Mouse (Mus musculus) cerebellum, adult 2 months (tissue): ENCODE results near the gene 2900026A02Rik.

Experiments
- CTCF ChIP-seq: fragments of 200-500 bp; IDR thresholded peaks from 2 replicates; pipeline ENCODE4 v1.5.1; 2011; ENCODE audit warnings: low read depth, mild to moderate bottlenecking, control low read depth, low read length, moderate library complexity, borderline replicate concordance; ENCODE audit not compliant: insufficient read depth
- POLR2A ChIP-seq: fragments of 200-500 bp; IDR thresholded peaks from 2 replicates; pipeline ENCODE4 v1.6.1; 2011; ENCODE audit warnings: low read length, control low read depth, borderline replicate concordance; ENCODE audit not compliant: insufficient read depth

DNA sequence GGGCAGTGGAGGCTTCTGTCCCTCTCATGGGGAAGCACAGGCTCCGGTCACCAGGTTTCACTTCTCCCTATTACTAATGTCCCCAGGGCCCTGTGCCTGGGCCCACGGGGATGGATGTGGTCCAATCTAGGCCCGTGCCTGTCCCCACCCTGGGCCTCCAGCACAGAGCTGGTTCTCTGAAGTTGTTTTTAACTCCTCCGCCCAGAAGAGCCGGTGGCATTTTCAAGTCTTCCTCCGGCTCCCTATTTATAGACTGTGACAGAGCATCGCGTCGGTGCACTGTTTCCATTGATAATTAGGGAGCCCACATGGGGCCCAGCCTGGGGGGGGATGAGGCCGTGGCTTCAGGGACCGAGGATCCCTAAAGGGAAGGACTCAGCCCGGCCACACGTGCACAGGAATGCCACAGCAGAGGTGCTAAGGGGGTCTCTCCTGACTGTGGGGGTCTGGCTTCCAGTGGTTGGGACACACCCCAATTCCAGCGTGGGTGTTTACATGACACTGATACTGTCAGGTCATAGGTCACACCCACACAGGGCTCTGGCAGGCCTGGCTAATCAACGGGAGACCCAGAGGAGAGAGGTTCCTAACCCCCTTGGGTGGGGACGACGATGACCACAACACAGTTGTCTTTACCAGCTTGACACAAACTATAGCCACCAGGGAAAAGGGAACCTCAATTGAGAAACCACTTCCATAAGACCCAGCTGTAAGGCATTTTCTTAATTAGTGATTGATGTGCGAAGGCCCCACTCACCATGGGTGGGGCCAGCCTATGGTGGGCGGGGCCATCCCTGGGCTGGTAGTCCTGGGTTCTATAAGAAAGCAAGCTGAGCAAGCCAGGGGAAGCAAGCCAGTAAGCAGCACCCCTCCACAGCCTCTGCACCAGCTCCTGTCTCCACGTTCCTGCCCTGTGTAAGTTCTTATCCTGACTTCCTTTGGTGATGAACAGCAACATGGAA is 106.5 kb downstream of the 2900026A02Rik start:
- TF ChIP-seq CTCF = no peak
- no peak for TF ChIP-seq POLR2A
